Mouse (Mus musculus): ENCODE measurements at regions not wholly inside any gene's neighbourhood (a gene's known extent, or its start where the extent isn't known, plus 50 kb on each side); places are given as distances from the start of the nearest gene placed in this dataset.

DNA sequence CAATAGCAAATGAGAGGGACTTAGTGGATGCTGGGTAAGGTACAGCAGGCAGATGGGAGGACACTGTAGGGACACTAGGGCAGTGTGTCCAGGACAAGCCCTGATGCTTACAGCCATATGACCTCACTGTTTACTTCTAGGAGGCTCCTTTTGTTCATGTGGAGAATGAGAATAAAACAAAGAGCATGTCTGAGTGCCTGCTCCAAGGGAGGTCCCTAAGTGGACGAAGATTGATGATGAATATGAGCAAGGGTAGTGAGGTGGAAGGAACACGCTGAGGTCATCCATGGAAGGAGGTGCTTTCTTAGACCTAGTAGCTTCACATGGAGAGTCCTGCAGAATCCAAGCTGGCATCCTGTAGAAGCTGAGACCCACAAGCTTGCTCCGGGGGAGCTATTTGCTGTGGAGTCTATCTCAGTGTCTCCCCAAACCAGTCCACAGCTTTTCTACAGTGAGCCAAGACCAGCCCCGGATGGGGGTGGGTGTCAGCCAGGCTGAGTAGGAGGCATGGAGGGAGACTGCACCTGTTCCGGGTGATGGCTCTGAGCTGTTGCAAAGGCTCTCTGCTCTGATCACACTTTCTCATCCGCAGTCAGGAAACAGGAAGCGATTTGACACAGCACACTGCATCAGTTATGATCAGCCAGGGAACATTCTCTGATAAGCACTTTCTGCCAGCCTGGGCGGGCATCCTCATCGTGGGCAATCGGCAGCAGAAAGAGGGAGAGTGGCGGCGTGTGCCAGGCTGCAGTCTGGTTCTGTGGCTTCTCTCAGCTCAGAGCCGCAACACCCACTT lies 332.0 kb downstream of the Eipr1 start:
- TF ChIP-seq CTCF (IDR thresholded peaks at IDR 0.05; ENCODE audit: low read depth) (no peak), EP300 (IDR thresholded peaks at IDR 0.05; ENCODE audit: low read depth) (no peak)

All from heart, postnatal 0 days (tissue).